Mouse (Mus musculus): Measurements from ENCODE around the gene Prkag2.

- TF ChIP-seq POLR2A (IDR thresholded peaks at IDR 0.05; ENCODE audit: borderline replicate concordance, extremely low read depth, low read depth, low read length) (no peak), CTCF (IDR thresholded peaks at IDR 0.05; ENCODE audit: insufficient read depth, low read length) (no peak)
These were observed 90.7 kb downstream of the Prkag2 start for GRCm38 (mm10) chr5:25009770-25010169.
